Mouse (Mus musculus) CH12.LX (cell line): ENCODE results near the gene Man2b2. TPM values are rescaled to one million over a fixed set of nuclear protein-coding genes. Genes with fewer than 3 reads are reported as not detected.

ENCODE experiments used
- DNase-seq: peaks from one replicate; pipeline ENCODE4 v3.0.0-alpha.2; 2013; ENCODE audit errors: extremely low read depth
- H3K27ac ChIP-seq: 2 replicates; pipeline ENCODE4 v1.5.1; 2012; ENCODE audit warnings: low read depth, mild to moderate bottlenecking, control low read depth, moderate library complexity; ENCODE audit not compliant: insufficient read depth
- H3K27me3 ChIP-seq: replicated peaks from 2 replicates; pipeline ENCODE3; 2012; ENCODE audit warnings: inconsistent platforms
- H3K36me3 ChIP-seq, 2 experiments: replicated peaks in 1 of 2; 2 replicates each; pipeline versions ENCODE3 to v1.6.1; 2012; ENCODE audit warnings: inconsistent platforms in 1 of 2, low read length in 1 of 2, mild to moderate bottlenecking in 1 of 2, mixed read lengths in 1 of 2, moderate library complexity in 1 of 2; ENCODE audit not compliant: control insufficient read depth in 1 of 2, insufficient read depth in 1 of 2
- H3K4me1 ChIP-seq, 2 experiments: 2 replicates each; pipeline ENCODE4 v1.6.1; 2012; ENCODE audit warnings: inconsistent platforms in 1 of 2, moderate library complexity in 1 of 2; ENCODE audit not compliant: insufficient read depth in 2 of 2, control insufficient read depth in 1 of 2
- H3K4me2 ChIP-seq: 2 replicates; pipeline ENCODE4 v1.6.1; 2012; ENCODE audit warnings: low read depth, mild to moderate bottlenecking, control low read depth; ENCODE audit not compliant: poor library complexity, insufficient read depth, severe bottlenecking
- H3K4me3 ChIP-seq, 3 experiments: fragments of 150-350 bp in 1 of 3; sonication (generic) in 1 of 3; replicated peaks in 1 of 3; 2 replicates each; pipeline versions ENCODE3 to v1.5.1; 2011 to 2012; ENCODE audit warnings: low read depth in 2 of 3, low read length in 2 of 3, mild to moderate bottlenecking in 2 of 3, moderate library complexity in 2 of 3, control low read depth in 1 of 3, improper control_type of control experiment in 1 of 3, inconsistent platforms in 1 of 3, mixed read lengths in 1 of 3; ENCODE audit not compliant: poor library complexity in 1 of 3
- H3K79me2 ChIP-seq: replicated peaks from 2 replicates; pipeline ENCODE4 v1.6.1; 2012; ENCODE audit warnings: mild to moderate bottlenecking, moderate library complexity; ENCODE audit not compliant: control insufficient read depth, poor library complexity, insufficient read depth, severe bottlenecking; ENCODE audit errors: extremely low read depth
- H3K9ac ChIP-seq: 2 replicates; pipeline ENCODE4 v1.6.1; 2012; ENCODE audit warnings: low read depth, mild to moderate bottlenecking, control low read depth, moderate library complexity; ENCODE audit not compliant: insufficient read depth
- H3K9me3 ChIP-seq: replicated peaks from 2 replicates; pipeline ENCODE3; 2012; ENCODE audit warnings: low read length, inconsistent platforms, mixed read lengths
- BHLHE40 ChIP-seq: IDR thresholded peaks from 2 replicates; pipeline ENCODE4 v1.6.1; 2011; ENCODE audit warnings: mild to moderate bottlenecking, low read depth, low read length, improper control_type of control experiment
- ELF1 ChIP-seq: IDR thresholded peaks from 2 replicates; pipeline ENCODE4 v1.6.1; 2014; ENCODE audit warnings: low read depth, mild to moderate bottlenecking, inconsistent platforms, low read length, improper control_type of control experiment
- GABPA ChIP-seq: IDR thresholded peaks from 2 replicates; pipeline ENCODE4 v1.6.1; 2012; ENCODE audit warnings: low read depth, low read length, improper control_type of control experiment, inconsistent platforms; ENCODE audit not compliant: insufficient replicate concordance
- IRF4 ChIP-seq: IDR thresholded peaks from 2 replicates; pipeline ENCODE4 v1.6.1; 2014; ENCODE audit warnings: low read depth, mild to moderate bottlenecking, inconsistent platforms, low read length, improper control_type of control experiment
- JUN ChIP-seq: IDR thresholded peaks from 2 replicates; pipeline ENCODE4 v1.6.1; 2011; ENCODE audit warnings: low read depth, mild to moderate bottlenecking, low read length, improper control_type of control experiment, moderate library complexity; ENCODE audit not compliant: insufficient read depth
- MAFK ChIP-seq: IDR thresholded peaks from 2 replicates; pipeline ENCODE4 v1.6.1; 2011; ENCODE audit warnings: low read length, improper control_type of control experiment; ENCODE audit not compliant: insufficient replicate concordance
- MAX ChIP-seq: IDR thresholded peaks from 2 replicates; pipeline ENCODE4 v1.6.1; 2011; ENCODE audit warnings: low read length, improper control_type of control experiment
- MAZ ChIP-seq: IDR thresholded peaks from 2 replicates; pipeline ENCODE4 v1.6.1; 2012; ENCODE audit warnings: low read depth, mild to moderate bottlenecking, inconsistent platforms, low read length, improper control_type of control experiment, moderate library complexity
- MXI1 ChIP-seq: IDR thresholded peaks from 2 replicates; pipeline ENCODE4 v1.6.1; 2011; ENCODE audit warnings: mild to moderate bottlenecking, low read depth, low read length, improper control_type of control experiment
- NELFE ChIP-seq: IDR thresholded peaks from 2 replicates; pipeline ENCODE4 v1.6.1; 2011; ENCODE audit warnings: low read depth, low read length, improper control_type of control experiment
- PAX5 ChIP-seq: IDR thresholded peaks from 2 replicates; pipeline ENCODE4 v1.6.1; 2012; ENCODE audit warnings: low read length, inconsistent platforms, mixed read lengths
- POLR2A ChIP-seq: IDR thresholded peaks from 2 replicates; pipeline ENCODE4 v1.6.1; 2011; ENCODE audit warnings: low read depth, mild to moderate bottlenecking, improper control_type of control experiment, low read length
- POLR2AphosphoS2 ChIP-seq: IDR thresholded peaks from 2 replicates; pipeline ENCODE4 v1.6.1; 2011; ENCODE audit warnings: low read depth, low read length, improper control_type of control experiment
- SIN3A ChIP-seq: IDR thresholded peaks from 2 replicates; pipeline ENCODE4 v1.6.1; 2012; ENCODE audit warnings: low read length, improper control_type of control experiment, inconsistent platforms
- SMC3 ChIP-seq: IDR thresholded peaks from 2 replicates; pipeline ENCODE4 v1.6.1; 2011; ENCODE audit warnings: low read depth, low read length, improper control_type of control experiment
- TBP ChIP-seq: conservative IDR thresholded peaks from 2 replicates; pipeline ENCODE4 v1.6.1; 2011; ENCODE audit warnings: low read depth, low read length, improper control_type of control experiment
- USF1 ChIP-seq: IDR thresholded peaks from 2 replicates; pipeline ENCODE4 v1.6.1; 2014; ENCODE audit warnings: low read depth, mild to moderate bottlenecking, inconsistent platforms, low read length, improper control_type of control experiment
- dilution Hi-C: fragments of 300-500 bp; cut with MboI; formaldehyde crosslinking; loops from 2 replicates; pipeline ENCODE4 v1.14.3; 2020; ENCODE audit warnings: low sequenced_read_pairs; ENCODE audit not compliant: extremely low pct_unique_long_range_greater_than_20kb, extremely low pct_ligation_motif_present
- in situ Hi-C: fragments of 300-500 bp; cut with MboI; formaldehyde crosslinking; loops from 3 replicates; pipeline ENCODE4 v1.14.3; 2019; ENCODE audit warnings: low sequenced_read_pairs, low pct_ligation_motif_present, low pct_unique_long_range_greater_than_20kb, mixed read lengths
- polyA plus RNA-seq: library from polyadenylated mRNA; unstranded; fragments of >175 nt; gene quantifications from 2 replicates; pipeline ENCODE4 v1.2.1, GENCODE M21; 2012; ENCODE audit warnings: low read depth; ENCODE audit not compliant: insufficient read length
- total RNA-seq, 2 experiments: library from RNA; depleted of rRNA; stranded (reverse); fragments of 300-350 nt in 1 of 2; fragments of >200 nt in 1 of 2; gene quantifications; 2 replicates each; pipeline ENCODE4 v1.2.3; 2012 to 2014

Gene Man2b2
- total and polyA plus RNA-seq, 3 experiments, result 11.9 to 39.4 (median 29.9) TPM

- no peak overlapping the region for H3K27ac ChIP-seq
- no peak for DNase-seq
- in situ Hi-C loops, result no loop called here
- no peaks in the 10 kb centered on the region for H3K79me2 ChIP-seq
- H3K9me3 ChIP-seq, result no peaks in the 10 kb centered on the region
- H3K4me3 ChIP-seq, result no peak overlapping the region
- TF ChIP-seq POLR2AphosphoS2 (no peak), MAX (no peak), SIN3A (no peak), USF1 (no peak), PAX5 (no peak), SMC3 (no peak), JUN (no peak), MXI1 (no peak)
- TF ChIP-seq, all 38 proteins: peak for 0
- no peaks in the 10 kb centered on the region for H3K36me3 ChIP-seq
- dilution Hi-C loops, result no loop called here
- no peak overlapping the region for H3K4me2 ChIP-seq
- H3K9ac ChIP-seq, result no peak overlapping the region
- H3K4me1 ChIP-seq, result peaks cover 4 to 20% of the 10 kb centered on the region in 2 experiments
- peaks cover 51% of the 10 kb centered on the region for H3K27me3 ChIP-seq
Observed at GRCm38 (mm10) chr5:36877641-36878040, 47.2 kb upstream of the Man2b2 start.

GRCm38 (mm10) chr5:36876777-36877396 is 46.4 kb upstream of the Man2b2 start:
- no peaks in the 10 kb centered on the region for H3K79me2 ChIP-seq
- H3K4me3 ChIP-seq, result no peak overlapping the region
- dilution Hi-C loops (no loop called here), in situ Hi-C loops (no loop called here)
- H3K4me1 ChIP-seq, result peaks cover 2 to 14% of the 10 kb centered on the region in 2 experiments; a peak in 3 of 4 replicates
- no peak for DNase-seq
- no peak overlapping the region for H3K27ac ChIP-seq
- peaks cover 57% of the 10 kb centered on the region for H3K27me3 ChIP-seq
- no peak overlapping the region for H3K9ac ChIP-seq
- TF ChIP-seq IRF4 (no peak), BHLHE40 (no peak), NELFE (no peak), GABPA (no peak), POLR2A (no peak), ELF1 (no peak), MAZ (no peak), MAFK (no peak), TBP (no peak)
- no peak overlapping the region for H3K4me2 ChIP-seq
- no peaks in the 10 kb centered on the region for H3K9me3 ChIP-seq
- no peaks in the 10 kb centered on the region for H3K36me3 ChIP-seq
